Mouse (Mus musculus): ENCODE data around the gene Msmo1. TPM values are rescaled to one million over a fixed set of nuclear protein-coding genes. Genes with fewer than 3 reads are reported as not detected.
A peak's percentile ranks its signal among the peaks of the same experiment; 100 is the strongest.

Gene Msmo1
- not detected in 2 replicates for polyA plus RNA-seq (2012; ENCODE audit: insufficient read depth, insufficient read length, low replicate concordance, missing spikeins)

GRCm38 (mm10) chr8:64733271-64733943 lies at the start of gene Msmo1:
TSS of gene Msmo1 (minus strand) at chr8:64733792.
- TF ChIP-seq CTCF (IDR thresholded peaks at IDR 0.05; ENCODE audit: insufficient read depth, low read depth, low read length), result no peak
- peak; percentile 80 for TF ChIP-seq POLR2A (IDR thresholded peaks at IDR 0.05; ENCODE audit: insufficient read depth, low read depth, low read length)
- H3K4me1 ChIP-seq (ENCODE audit: control insufficient read depth, insufficient read depth, low read length), result no peaks in the 10 kb centered on the region
- H3K4me3 ChIP-seq (ENCODE audit: insufficient read depth, low read depth, low read length), result peak within 1 kb of the TSS; percentile 66
- peak within 1 kb of the TSS; percentile 41; the same call in 1 of the 2 replicates for H3K27ac ChIP-seq (ENCODE audit: insufficient read depth, low read depth, low read length)
- WGBS, result under 1% methylated on average over 60 of the region's 60 CpGs

GRCm38 (mm10) chr8:64781947-64782346 lies 48.4 kb upstream of the Msmo1 start:
- H3K4me1 ChIP-seq (ENCODE audit: control insufficient read depth, insufficient read depth, low read length), result no peaks in the 10 kb centered on the region
- WGBS, result 44% methylated on average over 6 of the region's 6 CpGs
- H3K27ac ChIP-seq (ENCODE audit: insufficient read depth, low read depth, low read length), result no peak overlapping the region
- no peak overlapping the region for H3K4me3 ChIP-seq (ENCODE audit: insufficient read depth, low read depth, low read length)
- TF ChIP-seq POLR2A (IDR thresholded peaks at IDR 0.05; ENCODE audit: insufficient read depth, low read depth, low read length), result no peak
- TF ChIP-seq CTCF (IDR thresholded peaks at IDR 0.05; ENCODE audit: insufficient read depth, low read depth, low read length), result no peak

DNA sequence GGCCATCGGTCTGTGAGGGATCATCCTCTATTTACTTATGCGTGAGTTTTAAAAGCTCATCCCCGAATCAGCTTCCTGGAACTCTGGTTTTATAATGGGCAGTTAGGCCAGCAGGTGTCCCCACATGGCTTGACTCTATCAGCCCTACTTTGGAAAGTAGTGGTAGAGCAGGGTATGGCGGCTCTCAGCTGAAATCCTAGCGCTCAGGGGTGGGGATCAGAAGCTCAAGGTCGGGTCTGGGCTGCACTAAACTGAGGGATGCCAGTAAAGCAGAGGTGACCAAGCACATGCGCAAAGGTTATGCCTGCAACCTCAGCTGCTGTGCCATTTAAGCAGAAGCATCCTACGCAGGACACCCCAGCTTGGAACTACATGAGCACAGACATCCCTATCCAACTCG lies 44.3 kb upstream of the Msmo1 start:
- no peak for TF ChIP-seq CTCF (IDR thresholded peaks at IDR 0.05; ENCODE audit: insufficient read depth, low read depth, low read length)
- TF ChIP-seq POLR2A (IDR thresholded peaks at IDR 0.05; ENCODE audit: insufficient read depth, low read depth, low read length), result no peak
- no peak overlapping the region for H3K4me3 ChIP-seq (ENCODE audit: insufficient read depth, low read depth, low read length)
- H3K27ac ChIP-seq (ENCODE audit: insufficient read depth, low read depth, low read length), result no peak overlapping the region
- WGBS, result 81% methylated on average over 9 of the region's 9 CpGs
- H3K4me1 ChIP-seq (ENCODE audit: control insufficient read depth, insufficient read depth, low read length), result no peaks in the 10 kb centered on the region

DNA sequence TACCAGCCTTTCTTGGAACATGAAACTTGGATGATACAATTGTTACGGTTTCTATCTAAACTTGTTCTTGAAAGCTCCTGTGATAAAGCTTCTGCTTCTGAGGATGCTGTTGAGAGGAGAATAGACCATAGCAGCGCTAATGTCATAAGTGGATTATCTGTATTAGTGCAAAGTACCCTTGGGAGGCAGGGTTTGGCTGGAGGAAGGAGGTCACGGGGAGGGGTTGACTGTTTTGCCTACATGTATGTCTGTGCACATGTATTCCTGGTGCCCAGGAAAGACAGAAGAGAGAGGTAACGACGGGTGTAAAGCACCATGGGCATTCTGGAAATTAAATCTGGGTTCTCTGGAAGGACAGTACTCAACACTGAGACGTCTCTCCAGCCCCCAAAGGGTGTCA lies 40.5 kb upstream of the Msmo1 start:
- TF ChIP-seq POLR2A (IDR thresholded peaks at IDR 0.05; ENCODE audit: insufficient read depth, low read depth, low read length), result no peak
- Histone ChIP-seq H3K27ac (ENCODE audit: insufficient read depth, low read depth, low read length) (no peak overlapping the region), H3K4me1 (ENCODE audit: control insufficient read depth, insufficient read depth, low read length) (no peaks in the 10 kb centered on the region; the same call in 1 of the 2 replicates), H3K4me3 (ENCODE audit: insufficient read depth, low read depth, low read length) (no peak overlapping the region)
- 97% methylated on average over 6 of the region's 6 CpGs for WGBS

GRCm38 (mm10) chr8:64770814-64771213 lies 37.2 kb upstream of the Msmo1 start:
- no peak overlapping the region for H3K4me3 ChIP-seq (ENCODE audit: insufficient read depth, low read depth, low read length)
- TF ChIP-seq CTCF (IDR thresholded peaks at IDR 0.05; ENCODE audit: insufficient read depth, low read depth, low read length), result no peak
- no peak for TF ChIP-seq POLR2A (IDR thresholded peaks at IDR 0.05; ENCODE audit: insufficient read depth, low read depth, low read length)
- H3K27ac ChIP-seq (ENCODE audit: insufficient read depth, low read depth, low read length), result no peak overlapping the region
- WGBS, result 72% methylated on average over 7 of the region's 7 CpGs
- no peaks in the 10 kb centered on the region; the same call in 1 of the 2 replicates for H3K4me1 ChIP-seq (ENCODE audit: control insufficient read depth, insufficient read depth, low read length)

GRCm38 (mm10) chr8:64769586-64769985 lies 36.0 kb upstream of the Msmo1 start:
- WGBS, result 71% methylated on average over 7 of the region's 7 CpGs
- Histone ChIP-seq H3K4me3 (ENCODE audit: insufficient read depth, low read depth, low read length) (no peak overlapping the region), H3K27ac (ENCODE audit: insufficient read depth, low read depth, low read length) (no peak overlapping the region), H3K4me1 (ENCODE audit: control insufficient read depth, insufficient read depth, low read length) (no peaks in the 10 kb centered on the region; the same call in 1 of the 2 replicates)
- no peak for TF ChIP-seq POLR2A (IDR thresholded peaks at IDR 0.05; ENCODE audit: insufficient read depth, low read depth, low read length)
- no peak for TF ChIP-seq CTCF (IDR thresholded peaks at IDR 0.05; ENCODE audit: insufficient read depth, low read depth, low read length)

DNA sequence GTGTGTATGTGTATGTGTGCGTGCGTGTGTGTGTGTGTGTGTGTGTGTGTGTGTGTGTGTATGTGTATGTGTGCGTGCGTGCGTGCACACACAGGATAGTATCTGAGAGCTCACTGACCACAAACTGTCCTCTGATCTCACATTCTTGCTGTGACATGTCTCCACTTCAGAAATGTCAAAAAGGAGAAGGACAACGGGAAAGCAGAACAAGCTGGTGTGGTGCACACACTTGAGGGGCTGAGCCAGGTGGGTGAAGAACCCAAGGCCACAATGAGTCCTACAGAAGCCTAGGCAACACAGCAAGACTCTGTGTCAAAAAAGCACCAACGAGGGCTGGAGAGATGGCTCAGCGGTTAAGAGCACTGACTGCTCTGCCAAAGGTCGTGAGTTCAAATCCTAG lies 35.1 kb upstream of the Msmo1 start:
- 86% methylated on average over 9 of the region's 9 CpGs for WGBS
- H3K4me3 ChIP-seq (ENCODE audit: insufficient read depth, low read depth, low read length), result no peak overlapping the region
- no peak for TF ChIP-seq POLR2A (IDR thresholded peaks at IDR 0.05; ENCODE audit: insufficient read depth, low read depth, low read length)
- TF ChIP-seq CTCF (IDR thresholded peaks at IDR 0.05; ENCODE audit: insufficient read depth, low read depth, low read length), result no peak

GRCm38 (mm10) chr8:64767047-64767446 lies 33.5 kb upstream of the Msmo1 start:
- 93% methylated on average over 9 of the region's 9 CpGs for WGBS
- no peak for TF ChIP-seq POLR2A (IDR thresholded peaks at IDR 0.05; ENCODE audit: insufficient read depth, low read depth, low read length)
- no peak for TF ChIP-seq CTCF (IDR thresholded peaks at IDR 0.05; ENCODE audit: insufficient read depth, low read depth, low read length)
- Histone ChIP-seq H3K27ac (ENCODE audit: insufficient read depth, low read depth, low read length) (no peak overlapping the region), H3K4me1 (ENCODE audit: control insufficient read depth, insufficient read depth, low read length) (no peaks in the 10 kb centered on the region; the same call in 1 of the 2 replicates), H3K4me3 (ENCODE audit: insufficient read depth, low read depth, low read length) (no peak overlapping the region)

More for the DNA sequence above, 35.1 kb upstream of the Msmo1 start:
- H3K27ac ChIP-seq (ENCODE audit: insufficient read depth, low read depth, low read length), result no peak overlapping the region
- no peaks in the 10 kb centered on the region; the same call in 1 of the 2 replicates for H3K4me1 ChIP-seq (ENCODE audit: control insufficient read depth, insufficient read depth, low read length)

- WGBS, result 89% methylated on average over 9 of the region's 9 CpGs
- H3K4me1 ChIP-seq (ENCODE audit: control insufficient read depth, insufficient read depth, low read length), result peaks cover 2% of the 10 kb centered on the region
- TF ChIP-seq POLR2A (IDR thresholded peaks at IDR 0.05; ENCODE audit: insufficient read depth, low read depth, low read length) (no peak), CTCF (IDR thresholded peaks at IDR 0.05; ENCODE audit: insufficient read depth, low read depth, low read length) (no peak)
- no peak overlapping the region for H3K27ac ChIP-seq (ENCODE audit: insufficient read depth, low read depth, low read length)
- H3K4me3 ChIP-seq (ENCODE audit: insufficient read depth, low read depth, low read length), result no peak overlapping the region
Measured at GRCm38 (mm10) chr8:64764075-64764474, 30.5 kb upstream of the Msmo1 start.
